Mouse (Mus musculus) hindbrain, embryonic 16.5 days (tissue): Measurements from ENCODE around the gene Rpap2. TPM values are rescaled to one million over a fixed set of nuclear protein-coding genes. Genes with fewer than 3 reads are reported as not detected.
A peak's percentile ranks its signal among the peaks of the same experiment; 100 is the strongest.

Experiments
- ATAC-seq: fragments of 200-750 bp; cut with Nextera tagmentation; 2 replicates; pipeline ENCODE4 v1.8.0; 2017; ENCODE audit warnings: moderate TSS enrichment, moderate library complexity
- H3K27ac ChIP-seq: fragments of 300-500 bp; sonication (generic); 2 replicates; pipeline ENCODE4 v1.5.1; 2014; ENCODE audit warnings: low read depth, mild to moderate bottlenecking, control low read depth, low read length, moderate library complexity
- H3K27me3 ChIP-seq: fragments of 300-500 bp; sonication (generic); replicated peaks from 2 replicates; pipeline ENCODE4 v1.6.1; 2014; ENCODE audit warnings: low read length; ENCODE audit not compliant: control insufficient read depth, insufficient read depth
- H3K36me3 ChIP-seq: fragments of 300-500 bp; sonication (generic); 2 replicates; pipeline ENCODE4 v1.6.1; 2014; ENCODE audit warnings: mild to moderate bottlenecking, low read length, moderate library complexity, mixed read lengths; ENCODE audit not compliant: control insufficient read depth, insufficient read depth
- H3K4me1 ChIP-seq: fragments of 300-500 bp; sonication (generic); 2 replicates; pipeline ENCODE4 v1.6.1; 2014; ENCODE audit warnings: low read depth, low read length; ENCODE audit not compliant: control insufficient read depth, insufficient read depth
- H3K4me2 ChIP-seq: fragments of 300-500 bp; sonication (generic); 2 replicates; pipeline ENCODE4 v1.6.1; 2014; ENCODE audit warnings: mild to moderate bottlenecking, low read length, control low read depth, moderate library complexity
- H3K4me3 ChIP-seq: fragments of 300-500 bp; sonication (generic); 2 replicates; pipeline ENCODE4 v1.5.1; 2014; ENCODE audit warnings: mild to moderate bottlenecking, low read length, control low read depth, moderate library complexity
- H3K9ac ChIP-seq: fragments of 300-500 bp; sonication (generic); 2 replicates; pipeline ENCODE4 v1.6.1; 2014; ENCODE audit warnings: low read depth, mild to moderate bottlenecking, control low read depth, low read length, moderate library complexity
- H3K9me3 ChIP-seq: fragments of 300-500 bp; sonication (generic); 2 replicates; pipeline ENCODE4 v1.6.1; 2014; ENCODE audit warnings: mild to moderate bottlenecking, low read length, moderate library complexity; ENCODE audit not compliant: control insufficient read depth
- WGBS: fragments of 180-500 bp; shearing (Covaris S2); extraction: QIAGEN DNeasy Blood & Tissue Kit; methylation state at CpG from one replicate; pipeline ENCODE4 v1.1.7; 2014; 5-methylcytosine and 5-hydroxymethylcytosine counted together
- polyA plus RNA-seq: library from polyadenylated mRNA; unstranded; fragments of >200 nt; fragmentation: Nextera tagmentation; extraction: Ambion mirVana; gene quantifications from 2 replicates; pipeline ENCODE4 v1.2.1, GENCODE M21; 2015

Gene Rpap2
- polyA plus RNA-seq = 21.3 and 23.5 TPM in 2 replicates

GRCm38 (mm10) chr5:107597301-107598077, at the start of gene Rpap2, which contains the start of gene Glmn:
Rpap2 (plus strand) TSS chr5:107597373.
Glmn (minus strand) TSS chr5:107597888.
- under 1% methylated on average over 51 of the region's 64 CpGs for WGBS
- peaks cover 7% of the 10 kb centered on the region for H3K36me3 ChIP-seq
- no peaks in the 10 kb centered on the region for H3K27me3 ChIP-seq
- peak within 1 kb of the TSS; percentile 89 for H3K9ac ChIP-seq
- no peaks in the 10 kb centered on the region for H3K9me3 ChIP-seq
- peak; percentile 98 for ATAC-seq
- peak within 1 kb of the TSS; percentile 80 for H3K4me3 ChIP-seq
- peak within 1 kb of the TSS; percentile 94 for H3K27ac ChIP-seq
- H3K4me1 ChIP-seq = peaks cover 7% of the 10 kb centered on the region
- peak within 1 kb of the TSS; percentile 81 for H3K4me2 ChIP-seq

GRCm38 (mm10) chr5:107547955-107548354, 49.2 kb upstream of the Rpap2 start:
- Histone ChIP-seq H3K4me2 (no peak overlapping the region), H3K36me3 (no peaks in the 10 kb centered on the region; the same call in none of the 2 replicates), H3K9ac (no peak overlapping the region), H3K4me1 (no peaks in the 10 kb centered on the region), H3K4me3 (no peak overlapping the region), H3K27me3 (no peaks in the 10 kb centered on the region), H3K27ac (no peak overlapping the region), H3K9me3 (no peaks in the 10 kb centered on the region)
- no peak for ATAC-seq
- WGBS = 87% methylated on average over 3 of the region's 3 CpGs

- no peaks in the 10 kb centered on the region; the same call in none of the 2 replicates for H3K36me3 ChIP-seq
- no peak overlapping the region for H3K4me3 ChIP-seq
- H3K9me3 ChIP-seq = no peaks in the 10 kb centered on the region
- H3K9ac ChIP-seq = no peak overlapping the region
- ATAC-seq = no peak
- H3K27me3 ChIP-seq = no peaks in the 10 kb centered on the region
- no peak overlapping the region for H3K4me2 ChIP-seq
- no peak overlapping the region for H3K27ac ChIP-seq
- 91% methylated on average over 3 of the region's 3 CpGs for WGBS
- no peaks in the 10 kb centered on the region for H3K4me1 ChIP-seq
Observed at GRCm38 (mm10) chr5:107548444-107548843, 48.7 kb upstream of the Rpap2 start.

- H3K36me3 ChIP-seq = peaks cover 3% of the 10 kb centered on the region
- WGBS = 87% methylated on average over 5 of the region's 5 CpGs
- H3K4me3 ChIP-seq = no peak overlapping the region
- no peak overlapping the region for H3K9ac ChIP-seq
- H3K9me3 ChIP-seq = no peaks in the 10 kb centered on the region
- ATAC-seq = no peak
- no peaks in the 10 kb centered on the region for H3K4me1 ChIP-seq
- H3K4me2 ChIP-seq = no peak overlapping the region
- H3K27ac ChIP-seq = no peak overlapping the region
- H3K27me3 ChIP-seq = no peaks in the 10 kb centered on the region
Observed at GRCm38 (mm10) chr5:107554336-107554735, 42.8 kb upstream of the Rpap2 start.

- peaks cover 13% of the 10 kb centered on the region for H3K36me3 ChIP-seq
- H3K4me1 ChIP-seq = no peaks in the 10 kb centered on the region
- ATAC-seq = no peak
- H3K27me3 ChIP-seq = no peaks in the 10 kb centered on the region
- no peak overlapping the region for H3K27ac ChIP-seq
- H3K4me2 ChIP-seq = no peak overlapping the region
- H3K4me3 ChIP-seq = no peak overlapping the region
- H3K9me3 ChIP-seq = no peaks in the 10 kb centered on the region
- H3K9ac ChIP-seq = no peak overlapping the region
- WGBS = 89% methylated on average over 3 of the region's 3 CpGs
Observed at GRCm38 (mm10) chr5:107556969-107557368, 40.2 kb upstream of the Rpap2 start.

GRCm38 (mm10) chr5:107569148-107569547, 28.0 kb upstream of the Rpap2 start:
- Histone ChIP-seq H3K36me3 (peaks cover 31% of the 10 kb centered on the region), H3K27ac (no peak overlapping the region), H3K9ac (no peak overlapping the region), H3K27me3 (no peaks in the 10 kb centered on the region), H3K4me2 (no peak overlapping the region), H3K4me1 (no peaks in the 10 kb centered on the region), H3K9me3 (no peaks in the 10 kb centered on the region), H3K4me3 (no peak overlapping the region)
- peak; percentile 87 for ATAC-seq
- WGBS = 89% methylated on average over 9 of the region's 9 CpGs

GRCm38 (mm10) chr5:107598380-107598779, 1.2 kb downstream of the Rpap2 start:
- Histone ChIP-seq H3K4me3 (peak overlapping the region; percentile 80), H3K9me3 (no peaks in the 10 kb centered on the region), H3K27ac (no peak overlapping the region), H3K4me1 (peaks cover 7% of the 10 kb centered on the region), H3K4me2 (peak overlapping the region; percentile 81), H3K9ac (no peak overlapping the region), H3K27me3 (no peaks in the 10 kb centered on the region), H3K36me3 (peaks cover 8% of the 10 kb centered on the region)
- ATAC-seq = no peak
- WGBS = 25% methylated on average over 4 of the region's 4 CpGs

- Histone ChIP-seq H3K4me2 (no peak overlapping the region), H3K4me3 (no peak overlapping the region), H3K9me3 (no peaks in the 10 kb centered on the region), H3K27me3 (no peaks in the 10 kb centered on the region), H3K9ac (no peak overlapping the region), H3K36me3 (peaks cover 5% of the 10 kb centered on the region), H3K4me1 (no peaks in the 10 kb centered on the region), H3K27ac (no peak overlapping the region)
- peak; percentile 89 for ATAC-seq
- WGBS = 3% methylated on average over 2 of the region's 2 CpGs
Observed at GRCm38 (mm10) chr5:107611224-107611623, 14.1 kb downstream of the Rpap2 start.

- Histone ChIP-seq H3K36me3 (peaks cover 5% of the 10 kb centered on the region; the same call in 1 of the 2 replicates), H3K9me3 (no peaks in the 10 kb centered on the region), H3K4me3 (no peak overlapping the region), H3K4me1 (no peaks in the 10 kb centered on the region), H3K4me2 (no peak overlapping the region), H3K9ac (no peak overlapping the region), H3K27me3 (no peaks in the 10 kb centered on the region), H3K27ac (no peak overlapping the region)
- ATAC-seq = no peak
- WGBS = 83% methylated on average over 6 of the region's 6 CpGs
Observed at GRCm38 (mm10) chr5:107617986-107618385, 20.8 kb downstream of the Rpap2 start.
